Mouse (Mus musculus): ENCODE measurements around the gene Rtp2.

GRCm38 (mm10) chr16:23895135-23895534, 37.1 kb downstream of the Rtp2 start:
- TF ChIP-seq CTCF (conservative IDR thresholded peaks at IDR 0.05; ENCODE audit: insufficient read depth, insufficient read length, low read depth, low read length) (no peak), POLR2A (IDR thresholded peaks at IDR 0.05; ENCODE audit: low read depth, low read length) (no peak)

Measured in kidney, adult 2 months (tissue).